Mouse (Mus musculus): Measurements from ENCODE around the gene Dnaja4.
A peak's percentile ranks its signal among the peaks of the same experiment; 100 is the strongest.

The Dnaja4 gene

GRCm38 (mm10) chr9:54700174-54700475 lies 1.5 kb downstream of the Dnaja4 start:
- no peak for DNase-seq

GRCm38 (mm10) chr9:54700746-54701145 lies 2.1 kb downstream of the Dnaja4 start:
- DNase-seq = no peak

GRCm38 (mm10) chr9:54702581-54702980 lies 3.9 kb downstream of the Dnaja4 start:
- DNase-seq = no peak

GRCm38 (mm10) chr9:54704361-54704760 lies 5.7 kb downstream of the Dnaja4 start:
- no peak for DNase-seq

- no peak for DNase-seq
Measured at GRCm38 (mm10) chr9:54705561-54705960, 6.9 kb downstream of the Dnaja4 start.

GRCm38 (mm10) chr9:54707288-54707999 lies 8.8 kb downstream of the Dnaja4 start:
- DNase-seq = no peak

- DNase-seq = no peak
Measured at GRCm38 (mm10) chr9:54708085-54708484, 9.4 kb downstream of the Dnaja4 start.

- no peak for DNase-seq
Measured at GRCm38 (mm10) chr9:54715776-54716175, 17.1 kb downstream of the Dnaja4 start.

- DNase-seq = no peak
Measured at GRCm38 (mm10) chr9:54717527-54717926, 18.9 kb downstream of the Dnaja4 start.

GRCm38 (mm10) chr9:54722156-54722555 lies 23.5 kb downstream of the Dnaja4 start:
- no peak for DNase-seq

GRCm38 (mm10) chr9:54722596-54722995 lies 23.9 kb downstream of the Dnaja4 start:
- DNase-seq = no peak

- DNase-seq = no peak
Measured at GRCm38 (mm10) chr9:54726315-54726714, 27.6 kb downstream of the Dnaja4 start.

GRCm38 (mm10) chr9:54732122-54732521 lies 33.4 kb downstream of the Dnaja4 start:
- DNase-seq = no peak

GRCm38 (mm10) chr9:54733921-54734638 lies 35.4 kb downstream of the Dnaja4 start, which contains the start of gene Wdr61:
TSS of gene Wdr61 (minus strand) at chr9:54734519.
- DNase-seq = peak; percentile 98

- DNase-seq = no peak
Measured at GRCm38 (mm10) chr9:54734639-54735252, 36.1 kb downstream of the Dnaja4 start.

GRCm38 (mm10) chr9:54736284-54736701 lies 37.6 kb downstream of the Dnaja4 start:
- DNase-seq = peak; percentile 56

- DNase-seq = peak; percentile 55
Measured at GRCm38 (mm10) chr9:54738376-54738775, 39.7 kb downstream of the Dnaja4 start.

GRCm38 (mm10) chr9:54743891-54744290 lies 45.2 kb downstream of the Dnaja4 start:
- DNase-seq = no peak

GRCm38 (mm10) chr9:54745740-54746370 lies 47.2 kb downstream of the Dnaja4 start:
- no peak for DNase-seq

GRCm38 (mm10) chr9:54750215-54750981 lies 51.7 kb downstream of the Dnaja4 start:
- no peak for DNase-seq

- DNase-seq = no peak
Measured at GRCm38 (mm10) chr9:54751684-54752083, 53.0 kb downstream of the Dnaja4 start.

- DNase-seq = no peak
Measured at GRCm38 (mm10) chr9:54752201-54752943, 53.7 kb downstream of the Dnaja4 start.
